Mouse (Mus musculus) B cell, adult 2 months (primary cell): ENCODE results near the gene Zfp869.
"Not testable (repeated sequence)": the region's sequence is repeated elsewhere in the genome, so short reads cannot be mapped to it uniquely, and the experiment has no call there.

Source experiments
- DNase-seq, 2 experiments: peaks; one replicate each; pipeline ENCODE4 v3.0.0; 2022

The Zfp869 gene

GRCm38 (mm10) chr8:69710624-69711023 is at the start of gene Zfp869:
TSS of gene Zfp869 (minus strand) at chr8:69710724.
- DNase-seq = not testable (repeated sequence)

- DNase-seq = no peak
Observed at GRCm38 (mm10) chr8:69758316-69758715, 47.8 kb upstream of the Zfp869 start.

- DNase-seq = no peak
Observed at GRCm38 (mm10) chr8:69752437-69752836, 41.9 kb upstream of the Zfp869 start.

- DNase-seq = peak; percentile 99
Observed at GRCm38 (mm10) chr8:69749544-69750454, 39.3 kb upstream of the Zfp869 start, which contains the start of gene Zfp963. TSS of gene Zfp963 (minus strand) at chr8:69749970.

- DNase-seq = no peak
Observed at GRCm38 (mm10) chr8:69741231-69741630, 30.7 kb upstream of the Zfp869 start.

GRCm38 (mm10) chr8:69740763-69741162 is 30.2 kb upstream of the Zfp869 start:
- DNase-seq = no peak

- no peak for DNase-seq
Observed at GRCm38 (mm10) chr8:69735495-69735894, 25.0 kb upstream of the Zfp869 start.

GRCm38 (mm10) chr8:69717232-69717580 is 6.7 kb upstream of the Zfp869 start:
- DNase-seq = no peak

- DNase-seq = peak; percentile 95 to 96
Observed at GRCm38 (mm10) chr8:69716403-69717231, 6.1 kb upstream of the Zfp869 start.

GRCm38 (mm10) chr8:69715366-69715765 is 4.8 kb upstream of the Zfp869 start:
- no peak for DNase-seq

- DNase-seq = no peak
Observed at GRCm38 (mm10) chr8:69713516-69713915, 3.0 kb upstream of the Zfp869 start.

- DNase-seq = no peak
Observed at GRCm38 (mm10) chr8:69701810-69702209, 8.7 kb downstream of the Zfp869 start.

GRCm38 (mm10) chr8:69665051-69665450 is 45.5 kb downstream of the Zfp869 start:
- not testable (repeated sequence) for DNase-seq

GRCm38 (mm10) chr8:69661294-69661693 is 49.2 kb downstream of the Zfp869 start:
- DNase-seq = no peak
